Mouse (Mus musculus): ENCODE results near the gene Klrg2.

DNA sequence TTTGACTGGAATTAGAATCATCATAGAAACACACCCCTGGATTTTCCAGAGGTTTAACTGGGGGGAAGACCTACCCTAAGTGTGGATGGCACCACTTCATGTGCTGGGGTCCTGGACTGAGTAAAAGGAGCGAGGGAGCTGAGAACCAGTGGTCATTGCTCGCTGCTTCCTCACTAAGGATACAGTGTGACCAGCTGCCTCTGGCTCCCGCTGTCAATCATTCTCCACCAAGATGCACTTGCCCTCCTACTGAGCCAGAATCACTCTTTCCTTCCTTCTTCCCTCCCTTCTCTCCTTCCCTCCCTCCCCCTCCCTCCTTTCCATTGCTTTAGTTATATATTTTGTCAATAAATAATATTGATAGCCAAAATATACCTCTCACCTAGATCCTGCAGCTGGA lies 6.0 kb upstream of the Klrg2 start:
- TF ChIP-seq NELFE (IDR thresholded peaks at IDR 0.05; ENCODE audit: low read depth, low read length) (no peak), ZKSCAN1 (IDR thresholded peaks at IDR 0.05; ENCODE audit: borderline replicate concordance, low read depth, low read length) (no peak), SIN3A (IDR thresholded peaks at IDR 0.05; ENCODE audit: low read length) (no peak), CTCF (conservative IDR thresholded peaks at IDR 0.05 in 1 of 2, IDR thresholded peaks at IDR 0.05 in 1 of 2; ENCODE audit: low read depth in 2 of 2, low read length in 2 of 2) (no peak), RAD21 (IDR thresholded peaks at IDR 0.05; ENCODE audit: low read depth, low read length) (no peak), ELF1 (IDR thresholded peaks at IDR 0.05; ENCODE audit: low read depth, low read length) (no peak), MAX (IDR thresholded peaks at IDR 0.05; ENCODE audit: low read length) (no peak), POLR2A (IDR thresholded peaks at IDR 0.05; ENCODE audit: low read depth, low read length) (no peak)

Measured in CH12.LX (cell line).